Mouse (Mus musculus) MEL (cell line): ENCODE results near the gene Mrps11.

Experiments
- CTCF ChIP-seq, 3 experiments: IDR thresholded peaks in 2 of 3; conservative IDR thresholded peaks in 1 of 3; 2 replicates each; pipeline ENCODE4 v1.5.1; 2011 to 2012; ENCODE audit warnings: low read length in 3 of 3, low read depth in 2 of 3, mild to moderate bottlenecking in 2 of 3, improper control_type of control experiment in 1 of 3, inconsistent platforms in 1 of 3, mixed read lengths in 1 of 3, moderate library complexity in 1 of 3; ENCODE audit not compliant: control insufficient read depth in 1 of 3, insufficient read depth in 1 of 3, poor library complexity in 1 of 3, severe bottlenecking in 1 of 3
- MAZ ChIP-seq: IDR thresholded peaks from 2 replicates; pipeline ENCODE4 v1.6.1; 2012; ENCODE audit warnings: low read depth, mild to moderate bottlenecking, inconsistent platforms, low read length, improper control_type of control experiment
- MXI1 ChIP-seq: IDR thresholded peaks from 2 replicates; pipeline ENCODE4 v1.6.1; 2011; ENCODE audit warnings: mild to moderate bottlenecking, low read depth, low read length, improper control_type of control experiment
- MYC ChIP-seq: IDR thresholded peaks from 2 replicates; pipeline ENCODE4 v1.6.1; 2011; ENCODE audit warnings: low read depth, mild to moderate bottlenecking, low read length, improper control_type of control experiment, moderate library complexity
- RAD21 ChIP-seq: IDR thresholded peaks from 2 replicates; pipeline ENCODE4 v1.6.1; 2011; ENCODE audit warnings: mild to moderate bottlenecking, low read depth, low read length, improper control_type of control experiment
- TCF12 ChIP-seq: IDR thresholded peaks from 2 replicates; pipeline ENCODE4 v1.6.1; 2014; ENCODE audit warnings: low read depth, mild to moderate bottlenecking, inconsistent platforms, low read length, improper control_type of control experiment, moderate library complexity
- USF1 ChIP-seq: IDR thresholded peaks from 2 replicates; pipeline ENCODE4 v1.6.1; 2014; ENCODE audit warnings: low read depth, mild to moderate bottlenecking, inconsistent platforms, low read length, improper control_type of control experiment, moderate library complexity

- no peak for TF ChIP-seq USF1
- TF ChIP-seq MXI1, result no peak
- no peak for TF ChIP-seq RAD21
- no peak for TF ChIP-seq CTCF (IDR thresholded peaks at IDR 0.05 in 2 of 3, conservative IDR thresholded peaks at IDR 0.05 in 1 of 3; ENCODE audit: control insufficient read depth in 1 of 3, insufficient read depth in 1 of 3, low read depth in 2 of 3, low read length in 3 of 3, poor library complexity in 1 of 3, severe bottlenecking in 1 of 3)
- no peak for TF ChIP-seq MAZ
- no peak for TF ChIP-seq TCF12
- no peak for TF ChIP-seq MYC
Observed at GRCm38 (mm10) chr7:78807192-78807591, 24.3 kb downstream of the Mrps11 start.
